Mouse (Mus musculus) spleen, adult 2 months (tissue): ENCODE results near the gene Tbl3.

ENCODE experiments used
- CTCF ChIP-seq: fragments of 200-500 bp; IDR thresholded peaks from 2 replicates; pipeline ENCODE4 v1.5.1; 2011; ENCODE audit warnings: mild to moderate bottlenecking, inconsistent platforms; ENCODE audit not compliant: insufficient read depth, insufficient read length, insufficient replicate concordance; ENCODE audit errors: extremely low read depth
- POLR2A ChIP-seq: fragments of 200-500 bp; IDR thresholded peaks from 2 replicates; pipeline ENCODE4 v1.6.1; 2011; ENCODE audit warnings: low read depth, low read length, inconsistent platforms

DNA sequence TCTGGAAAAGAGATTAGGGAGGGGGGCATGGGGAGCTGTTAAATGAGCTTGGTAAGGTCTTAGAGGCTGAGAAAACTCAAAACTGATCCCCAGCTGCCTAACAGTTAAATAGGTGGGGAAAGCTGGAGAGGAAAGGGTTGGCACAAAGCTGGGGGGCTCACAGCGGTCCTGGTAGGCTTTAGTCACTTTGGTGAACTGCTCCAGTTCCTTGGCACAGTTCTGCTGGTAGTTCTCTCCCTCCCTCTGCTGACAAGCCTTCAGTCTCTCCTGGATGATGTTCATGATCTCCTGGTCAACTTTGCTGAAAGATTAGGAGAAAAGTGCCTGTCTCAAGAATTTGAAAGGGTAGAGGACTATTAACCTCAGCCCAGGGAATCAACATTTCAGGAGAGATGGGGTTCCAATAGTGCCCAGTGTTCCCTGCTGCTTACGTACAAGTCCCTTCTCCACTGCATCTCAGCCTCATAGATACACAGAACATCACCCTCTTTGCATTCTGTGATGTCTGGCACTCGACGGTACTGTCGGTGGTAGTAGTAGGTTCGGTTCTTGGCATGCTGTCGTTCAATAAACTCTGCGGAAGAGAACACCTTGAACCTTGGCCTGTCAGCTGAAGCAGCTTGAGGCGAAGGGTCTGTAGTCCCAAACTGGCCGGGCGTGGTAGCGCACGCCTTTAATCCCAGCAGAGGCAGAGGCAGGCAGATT, 14.9 kb upstream of the Tbl3 start:
- no peak for TF ChIP-seq CTCF
- TF ChIP-seq POLR2A, result no peak
